Mouse (Mus musculus): Measurements from ENCODE around the gene Lrrc3b.

Gene Lrrc3b

DNA sequence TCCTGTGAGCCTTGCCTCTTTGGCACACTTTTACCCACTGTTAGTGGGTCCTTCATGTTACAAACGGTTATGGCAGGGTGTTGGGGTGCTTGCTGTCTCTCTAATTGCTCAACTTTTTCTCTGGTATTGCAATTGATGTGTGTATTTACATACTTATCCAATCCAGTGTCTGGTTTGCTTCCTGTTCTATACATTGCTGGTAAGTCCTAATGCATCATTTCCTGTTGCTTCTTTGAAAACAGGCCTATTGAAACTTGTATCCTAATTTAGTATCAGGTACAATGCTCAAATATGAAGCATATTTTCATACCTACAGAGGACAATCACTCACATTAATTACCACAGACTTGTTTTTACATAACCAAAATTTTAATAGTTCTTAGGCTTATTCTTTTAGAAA, 107.4 kb downstream of the Lrrc3b start:
- no peak for ATAC-seq (ENCODE audit: low TSS enrichment)

GRCm38 (mm10) chr14:15330155-15330554, 108.6 kb downstream of the Lrrc3b start:
- no peak for ATAC-seq (ENCODE audit: low TSS enrichment)

GRCm38 (mm10) chr14:15325872-15326271, 112.9 kb downstream of the Lrrc3b start:
- peak; percentile 62 for ATAC-seq (ENCODE audit: low TSS enrichment)

- no peak for ATAC-seq (ENCODE audit: low TSS enrichment)
Measured at GRCm38 (mm10) chr14:15322441-15323123, 116.2 kb downstream of the Lrrc3b start.

- ATAC-seq (ENCODE audit: low TSS enrichment), result peak; percentile 98
Measured at GRCm38 (mm10) chr14:15319399-15319915, 119.3 kb downstream of the Lrrc3b start.

- peak; percentile 82 for ATAC-seq (ENCODE audit: low TSS enrichment)
Measured at GRCm38 (mm10) chr14:15308576-15308975, 130.2 kb downstream of the Lrrc3b start.

All from frontal cortex, adult (tissue).